Mouse (Mus musculus) right cerebral cortex, postnatal 25 days (tissue): ENCODE data around the gene Msn.

ENCODE experiments used
- DNase-seq: peaks from one replicate; pipeline ENCODE4 v3.0.0; 2022

Msn gene

GRCm38 (mm10) chrX:96095509-96096499, at the start of gene Msn:
Gene Msn (plus strand): TSS chrX:96096042.
- peak; percentile 10 for DNase-seq

DNA sequence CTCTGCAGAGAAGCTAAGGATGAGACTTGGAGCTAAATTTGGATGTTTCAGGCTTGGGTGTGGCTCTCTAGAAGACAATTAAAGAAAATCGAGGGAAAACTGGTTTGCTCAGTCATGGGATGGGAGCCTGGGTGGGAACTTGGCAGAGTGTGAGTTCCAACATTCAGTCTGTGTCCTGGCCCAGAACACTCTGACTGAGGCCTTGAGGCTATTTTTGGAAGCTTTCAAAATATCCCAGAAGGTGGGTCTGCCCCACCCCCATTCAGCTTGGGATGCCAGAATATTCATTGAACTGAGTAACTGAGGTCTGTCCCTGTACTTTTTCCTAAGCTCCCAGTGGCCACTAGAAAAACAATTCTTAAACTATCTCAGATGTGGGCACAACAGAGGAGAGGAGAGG, 43.0 kb upstream of the Msn start:
- no peak for DNase-seq

DNA sequence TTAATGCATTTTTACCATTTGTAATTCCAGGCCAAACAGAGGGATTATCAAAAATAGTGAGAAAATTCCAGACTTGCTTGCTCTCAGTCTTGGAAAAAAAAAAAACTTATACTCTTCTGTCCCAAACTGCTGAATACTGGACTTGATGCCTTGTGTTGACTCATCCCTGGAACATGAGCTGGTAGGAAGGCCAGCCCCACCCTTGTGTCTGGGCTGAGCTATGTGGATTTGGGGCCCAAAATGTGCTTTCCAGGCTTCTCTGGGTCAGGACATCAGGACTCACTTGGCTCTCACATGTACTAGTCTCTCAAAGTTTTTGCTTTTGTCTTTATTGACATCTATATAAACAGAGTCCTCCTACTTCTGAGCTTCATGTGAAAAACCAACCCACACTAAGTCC, 18.1 kb upstream of the Msn start:
- DNase-seq: no peak

- DNase-seq: no peak
Observed at GRCm38 (mm10) chrX:96086259-96086658, 9.6 kb upstream of the Msn start.

DNA sequence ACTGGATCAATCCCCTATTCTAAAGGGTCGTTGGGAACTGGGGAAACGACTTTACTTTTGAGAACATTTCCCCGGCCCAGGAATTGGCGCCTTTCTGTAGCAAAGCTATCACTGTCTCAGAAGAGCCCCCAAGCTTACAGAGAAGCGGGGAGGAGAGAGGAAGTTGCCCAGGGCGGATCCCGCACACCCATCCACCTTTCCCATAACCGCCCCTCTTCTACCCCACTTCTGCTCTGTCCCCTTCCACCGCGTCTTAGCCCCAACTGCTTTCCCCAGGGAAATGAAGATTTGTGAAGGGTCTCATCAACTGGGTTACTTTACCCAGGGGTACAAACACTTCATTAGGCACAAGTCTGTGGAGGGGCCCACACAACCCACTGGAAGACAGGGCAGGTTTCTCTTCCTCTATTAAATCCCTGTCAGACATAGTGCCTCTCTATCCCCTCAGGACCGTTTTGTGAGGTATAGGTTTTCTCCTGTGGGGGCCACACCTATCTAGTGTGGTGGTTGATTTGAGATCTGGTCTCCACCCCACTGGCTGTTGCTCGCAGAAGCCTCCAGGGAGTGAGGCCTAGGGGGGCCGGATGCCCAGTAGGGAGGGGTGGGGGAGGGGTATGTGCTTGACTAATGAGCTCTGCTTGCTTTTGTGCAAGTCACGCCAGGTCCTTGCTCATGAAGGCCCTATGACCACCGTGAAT, 820 bp downstream of the Msn start:
- DNase-seq: no peak

- no peak for DNase-seq
Observed at GRCm38 (mm10) chrX:96097491-96097970, 1.7 kb downstream of the Msn start.

DNA sequence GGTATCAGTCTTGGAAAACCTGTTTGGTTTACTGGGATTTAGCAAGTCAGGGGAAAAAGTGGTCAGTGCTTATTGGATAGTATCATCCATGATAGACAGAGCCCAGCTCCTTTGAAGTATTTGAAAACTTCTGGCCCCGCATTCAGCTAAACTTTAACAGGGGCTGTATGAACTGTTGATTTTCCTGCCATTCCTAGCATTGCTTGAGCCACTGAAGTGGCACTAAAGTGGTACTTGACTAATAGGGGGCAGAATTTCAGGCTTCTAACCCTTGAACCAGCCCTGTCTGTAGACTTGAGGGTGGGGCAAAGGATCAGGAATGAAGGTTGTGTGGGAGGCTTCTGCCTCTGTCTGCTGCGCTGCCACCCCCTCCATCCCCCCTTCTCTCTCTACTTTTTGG, 3.2 kb downstream of the Msn start:
- no peak for DNase-seq

DNA sequence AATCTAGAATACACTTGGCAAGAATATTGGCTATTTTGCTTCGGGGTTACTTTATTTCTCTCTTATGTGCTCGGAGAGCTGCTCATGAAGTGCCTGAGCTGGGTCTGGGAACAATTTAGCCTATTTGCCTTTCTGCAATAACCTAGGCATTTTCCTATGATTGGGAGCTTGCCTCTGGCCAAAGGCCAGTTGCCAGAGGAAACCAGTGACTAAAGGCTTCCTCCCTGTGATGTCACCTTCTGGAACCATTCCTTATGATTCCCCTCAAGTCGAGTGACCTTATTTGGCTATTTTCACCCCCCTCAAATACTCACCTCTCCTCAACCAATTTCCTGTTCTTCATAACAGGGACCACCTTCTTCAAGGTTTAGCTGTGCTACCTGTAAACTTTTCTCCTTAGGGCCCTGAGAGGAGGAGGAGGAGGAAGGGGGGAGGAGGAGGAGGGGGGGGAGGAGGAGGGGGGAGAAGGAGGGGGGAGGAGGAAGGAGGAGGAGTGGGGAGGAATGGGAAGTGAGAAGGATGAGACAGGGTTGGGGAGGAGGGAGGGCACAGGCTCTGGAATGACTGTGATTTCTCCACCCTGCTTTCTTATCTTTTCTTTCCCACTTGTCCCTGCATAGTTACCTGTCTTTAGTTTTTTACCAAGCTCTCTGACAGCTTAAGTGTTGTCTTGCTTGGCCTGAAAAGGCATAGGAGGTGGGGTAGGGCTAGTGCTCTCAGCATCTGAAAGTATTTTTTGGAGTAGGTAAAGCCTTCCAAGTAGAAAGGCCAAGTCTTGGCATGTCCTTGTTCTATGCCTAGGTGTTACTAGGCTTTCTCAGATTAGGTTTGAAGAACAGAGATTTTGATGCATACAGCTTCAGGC, 11.8 kb downstream of the Msn start:
- DNase-seq: no peak

DNA sequence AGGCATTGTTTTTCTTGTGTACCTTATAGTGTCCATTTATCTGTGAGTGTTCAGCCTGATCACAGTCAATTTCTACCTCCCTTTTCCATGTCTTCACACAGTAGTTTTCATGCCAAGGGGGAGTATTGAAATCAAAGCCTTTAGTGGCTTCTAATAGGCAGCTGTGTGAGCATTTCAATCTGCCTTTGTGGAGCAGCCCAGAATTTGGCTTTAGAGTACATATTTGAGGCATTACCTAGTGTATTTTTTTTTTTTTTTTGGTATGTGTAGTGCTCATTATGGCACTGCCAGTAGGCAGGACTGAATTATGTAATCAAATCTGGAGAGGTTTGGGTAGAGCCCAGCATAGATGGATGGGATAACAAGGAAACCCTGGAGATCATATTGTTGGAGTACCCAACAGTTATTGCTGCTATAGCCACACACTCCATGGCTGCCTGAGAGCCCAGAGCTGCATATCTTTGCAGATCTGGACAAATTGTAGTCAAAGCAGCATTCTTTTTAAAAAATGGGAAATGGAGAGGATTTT, 17.3 kb downstream of the Msn start:
- DNase-seq: no peak

GRCm38 (mm10) chrX:96115501-96115900, 19.7 kb downstream of the Msn start:
- no peak for DNase-seq

DNA sequence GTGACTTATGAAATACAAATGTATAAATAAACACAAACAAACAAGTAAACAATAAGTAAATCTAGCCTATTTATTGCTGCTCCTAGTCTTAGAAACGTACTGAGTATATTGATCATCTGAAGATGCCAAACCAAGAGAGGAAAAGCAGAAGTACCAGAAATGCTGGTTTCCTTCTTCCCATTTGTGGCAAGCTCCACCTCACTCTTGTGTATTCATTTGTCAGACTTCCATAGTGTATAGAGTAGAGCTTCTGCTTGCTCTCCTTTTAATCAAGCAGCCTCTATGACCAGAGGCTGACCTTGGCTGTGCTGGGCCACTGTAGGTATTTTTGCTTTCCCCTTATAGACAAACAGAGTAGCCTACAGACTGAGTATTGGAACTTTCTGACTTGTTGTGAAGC, 21.5 kb downstream of the Msn start:
- no peak for DNase-seq

GRCm38 (mm10) chrX:96119997-96120396, 24.2 kb downstream of the Msn start:
- no peak for DNase-seq

- no peak for DNase-seq
Observed at GRCm38 (mm10) chrX:96121912-96122311, 26.1 kb downstream of the Msn start.

- no peak for DNase-seq
Observed at GRCm38 (mm10) chrX:96126803-96127202, 31.0 kb downstream of the Msn start.

DNA sequence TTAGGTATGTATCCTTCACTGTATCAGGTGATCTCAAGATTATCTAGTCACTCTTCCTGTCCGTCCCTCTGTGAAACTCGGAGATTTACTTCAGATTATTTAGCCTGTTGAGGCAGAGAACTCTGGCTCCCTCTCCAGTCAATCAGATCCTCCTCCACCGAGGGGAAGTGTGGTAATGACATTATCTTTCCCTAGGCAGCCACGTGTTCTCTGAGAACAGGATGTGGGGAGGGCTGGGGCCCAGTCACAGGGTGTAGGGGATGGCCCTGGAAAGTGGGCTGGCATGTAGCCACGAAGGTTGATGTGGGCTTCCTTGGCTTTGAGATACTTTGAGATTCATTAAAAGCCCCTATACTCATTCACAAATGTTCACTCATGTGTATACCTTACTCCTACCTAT, 34.3 kb downstream of the Msn start:
- DNase-seq: no peak

DNA sequence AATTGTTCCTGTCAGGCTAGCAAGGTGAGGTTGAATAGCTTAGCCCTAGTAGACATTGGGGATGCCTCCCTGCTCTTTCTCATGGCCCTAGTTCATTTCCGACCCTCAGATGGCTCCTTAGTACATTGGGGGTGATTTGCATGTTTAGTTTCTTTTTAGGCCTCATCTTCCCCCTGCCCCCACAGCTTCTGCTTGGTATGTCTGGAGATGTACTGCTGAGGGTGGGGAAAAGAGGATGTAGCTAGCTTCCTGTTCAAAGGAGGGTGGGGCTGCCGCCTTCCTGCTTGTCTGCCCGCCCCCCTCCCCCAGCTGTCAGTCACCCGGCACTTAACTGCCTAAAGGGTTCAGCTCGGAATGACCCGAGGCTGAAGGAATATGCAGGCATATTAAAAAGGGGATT, 34.8 kb downstream of the Msn start:
- no peak for DNase-seq

DNA sequence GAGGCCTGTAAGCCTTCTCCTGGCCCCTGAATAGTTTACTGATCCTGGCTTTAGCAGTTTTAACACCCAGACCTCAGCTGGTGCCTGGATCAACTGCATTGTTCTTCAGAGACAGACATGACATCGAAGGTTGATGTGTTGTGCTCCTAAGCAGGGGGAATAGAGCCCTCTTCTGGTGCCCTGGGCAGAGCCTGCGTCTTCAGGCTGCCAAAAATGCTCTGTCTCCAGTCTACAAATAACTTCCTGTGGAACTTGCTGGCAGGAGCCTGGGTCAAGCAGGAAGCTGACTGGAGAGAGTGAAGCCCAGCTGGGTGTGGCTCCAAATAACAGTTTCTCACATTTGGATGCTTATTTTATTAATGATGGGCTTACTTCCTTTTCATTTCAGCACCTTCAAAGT, 37.4 kb downstream of the Msn start:
- no peak for DNase-seq

GRCm38 (mm10) chrX:96134243-96134661, 38.4 kb downstream of the Msn start:
- no peak for DNase-seq

- peak; percentile 7 for DNase-seq
Observed at GRCm38 (mm10) chrX:96134840-96135580, 39.2 kb downstream of the Msn start.

DNA sequence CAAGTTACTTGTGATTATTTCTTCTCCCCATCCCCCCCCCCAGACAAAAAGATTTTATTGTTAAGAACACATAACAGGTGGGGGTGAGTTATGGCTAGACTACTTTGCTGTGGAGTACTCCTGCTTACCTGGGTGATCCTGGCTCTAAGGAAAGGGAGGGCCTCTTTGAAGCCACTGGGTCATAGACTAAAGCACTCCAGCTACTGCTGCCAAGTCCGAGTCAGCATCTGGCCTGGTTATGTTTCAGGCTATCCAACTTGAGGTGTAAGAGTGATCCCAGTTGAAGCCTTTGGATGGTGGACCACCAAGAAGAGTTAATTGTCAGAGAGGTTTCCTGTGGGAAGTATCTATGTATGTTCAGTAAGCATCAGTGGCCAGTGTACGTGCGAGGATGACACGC, 39.7 kb downstream of the Msn start:
- DNase-seq: no peak

- no peak for DNase-seq
Observed at GRCm38 (mm10) chrX:96139262-96139661, 43.4 kb downstream of the Msn start.

DNA sequence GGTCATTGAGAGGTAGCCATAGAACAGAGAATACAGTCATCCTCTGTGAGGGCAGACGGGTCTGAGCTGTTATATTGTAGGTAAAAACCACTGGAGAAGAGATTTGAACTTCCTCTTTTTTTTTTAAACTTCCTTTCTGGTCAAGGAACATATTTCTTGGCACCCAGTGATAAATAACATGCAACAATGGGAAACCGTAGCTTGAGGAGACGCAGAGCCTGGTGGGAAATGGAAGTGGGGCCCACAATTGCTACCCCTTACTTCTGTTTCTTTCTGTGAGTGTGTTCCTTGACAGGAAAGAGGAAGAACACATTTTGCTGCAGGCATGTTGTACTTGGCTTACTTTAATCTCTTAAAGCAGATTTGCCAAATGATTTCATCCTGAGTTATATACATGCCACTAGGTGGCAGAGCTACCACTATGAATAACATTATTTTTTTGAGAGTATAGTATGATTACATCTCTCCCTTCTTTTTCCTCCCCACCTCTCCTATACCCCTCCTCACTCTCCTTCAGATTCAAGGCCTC, 49.2 kb downstream of the Msn start:
- no peak for DNase-seq
